Mouse (Mus musculus) embryonic facial prominence, embryonic 11.5 days (tissue): ENCODE results near the gene Znfx1. TPM values are rescaled to one million over a fixed set of nuclear protein-coding genes. Genes with fewer than 3 reads are reported as not detected.

ENCODE experiments used
- ATAC-seq: fragments of 200-750 bp; cut with Nextera tagmentation; replicated peaks from 2 replicates; pipeline ENCODE4 v1.8.0; 2017; ENCODE audit warnings: low read depth; ENCODE audit not compliant: insufficient number of reproducible peaks, low FRiP score, low TSS enrichment
- DNase-seq: peaks from one replicate; pipeline ENCODE4 v3.0.0-alpha.2; 2015; ENCODE audit warnings: low spot score
- H3K27ac ChIP-seq: fragments of 300-500 bp; sonication (generic); replicated peaks from 2 replicates; pipeline ENCODE4 v1.5.1; 2014; ENCODE audit warnings: mild to moderate bottlenecking, low read depth, low read length, control low read depth
- H3K27me3 ChIP-seq: fragments of 300-500 bp; sonication (generic); 2 replicates; pipeline ENCODE4 v1.6.1; 2014; ENCODE audit warnings: mild to moderate bottlenecking, low read length, moderate library complexity, mixed read lengths; ENCODE audit not compliant: control insufficient read depth, insufficient read depth
- H3K36me3 ChIP-seq: fragments of 300-500 bp; sonication (generic); replicated peaks from 2 replicates; pipeline ENCODE4 v1.6.1; 2014; ENCODE audit warnings: low read depth, mild to moderate bottlenecking, low read length, moderate library complexity, mixed read lengths; ENCODE audit not compliant: control insufficient read depth, insufficient read depth
- H3K4me1 ChIP-seq: fragments of 300-500 bp; sonication (generic); 2 replicates; pipeline ENCODE4 v1.6.1; 2014; ENCODE audit warnings: low read length, mixed read lengths; ENCODE audit not compliant: control insufficient read depth, insufficient read depth
- H3K4me2 ChIP-seq: fragments of 300-500 bp; sonication (generic); 2 replicates; pipeline ENCODE4 v1.6.1; 2014; ENCODE audit warnings: low read depth, mild to moderate bottlenecking, control low read depth, low read length, moderate library complexity
- H3K4me3 ChIP-seq: fragments of 300-500 bp; sonication (generic); 2 replicates; pipeline ENCODE4 v1.5.1; 2014; ENCODE audit warnings: low read depth, low read length, control low read depth
- H3K9ac ChIP-seq: fragments of 300-500 bp; sonication (generic); replicated peaks from 2 replicates; pipeline ENCODE4 v1.6.1; 2014; ENCODE audit warnings: mild to moderate bottlenecking, control low read depth, low read length
- H3K9me3 ChIP-seq: fragments of 300-500 bp; sonication (generic); replicated peaks from 2 replicates; pipeline ENCODE4 v1.6.1; 2016; ENCODE audit warnings: mild to moderate bottlenecking, low read length, inconsistent platforms, mixed read lengths; ENCODE audit not compliant: control insufficient read depth
- WGBS: fragments of 180-500 bp; shearing (Covaris S2); extraction: QIAGEN DNeasy Blood & Tissue Kit; methylation state at CpG from one replicate; pipeline ENCODE4 v1.1.7; 2014; 5-methylcytosine and 5-hydroxymethylcytosine counted together
- polyA plus RNA-seq: library from polyadenylated mRNA; unstranded; fragments of >200 nt; fragmentation: Nextera tagmentation; extraction: Ambion mirVana; gene quantifications from 2 replicates; pipeline ENCODE4 v1.2.1, GENCODE M21; 2014

The Znfx1 gene
- polyA plus RNA-seq, 1 experiment from 2014 or later = 4.3 TPM

- WGBS = 21% methylated on average over 11 of the region's 11 CpGs
- Histone ChIP-seq H3K27ac (no peak overlapping the region), H3K36me3 (peaks cover 11% of the 10 kb centered on the region), H3K4me2 (peak overlapping the region; percentile 54), H3K4me3 (peak overlapping the region; percentile 72), H3K9ac (peak overlapping the region; percentile 95), H3K27me3 (no peaks in the 10 kb centered on the region), H3K4me1 (peaks cover 4% of the 10 kb centered on the region; the same call in 1 of the 2 replicates), H3K9me3 (no peaks in the 10 kb centered on the region)
- ATAC-seq (no peak), DNase-seq (no peak)
Observed at GRCm38 (mm10) chr2:167061381-167062034, 1.3 kb downstream of the Znfx1 start.

- Histone ChIP-seq H3K4me1 (peaks cover 4% of the 10 kb centered on the region; the same call in 1 of the 2 replicates), H3K36me3 (peaks cover 10% of the 10 kb centered on the region)
Observed at GRCm38 (mm10) chr2:167060761-167061160, 2.1 kb downstream of the Znfx1 start.

GRCm38 (mm10) chr2:167060360-167060759 is 2.5 kb downstream of the Znfx1 start:
- Histone ChIP-seq H3K36me3 (peaks cover 10% of the 10 kb centered on the region), H3K27ac (no peak overlapping the region), H3K4me1 (peaks cover 4% of the 10 kb centered on the region; the same call in 1 of the 2 replicates), H3K4me2 (no peak overlapping the region), H3K9ac (0 out of 2 replicates have a peak overlapping the region, but pooled peaks have one; percentile 7), H3K9me3 (no peaks in the 10 kb centered on the region), H3K4me3 (no peak overlapping the region), H3K27me3 (no peaks in the 10 kb centered on the region)
- ATAC-seq = no peak
- DNase-seq = no peak
- WGBS = 72% methylated on average over 3 of the region's 3 CpGs

More at GRCm38 (mm10) chr2:167060761-167061160, 2.1 kb downstream of the Znfx1 start:
- ATAC-seq (no peak), DNase-seq (no peak)
- Histone ChIP-seq H3K9me3 (no peaks in the 10 kb centered on the region), H3K27me3 (no peaks in the 10 kb centered on the region), H3K9ac (0 out of 2 replicates have a peak overlapping the region, but pooled peaks have one; percentile 7), H3K4me2 (no peak overlapping the region), H3K4me3 (no peak overlapping the region), H3K27ac (no peak overlapping the region)

- H3K36me3 ChIP-seq = peaks cover 8% of the 10 kb centered on the region
- H3K9me3 ChIP-seq = no peaks in the 10 kb centered on the region
- H3K27me3 ChIP-seq = no peaks in the 10 kb centered on the region
- H3K4me2 ChIP-seq = no peak overlapping the region
- ATAC-seq = no peak
- 69% methylated on average over 12 of the region's 12 CpGs for WGBS
- H3K4me1 ChIP-seq = peaks cover 4% of the 10 kb centered on the region; the same call in 1 of the 2 replicates
- DNase-seq = no peak
- no peak overlapping the region for H3K9ac ChIP-seq
- H3K27ac ChIP-seq = no peak overlapping the region
- H3K4me3 ChIP-seq = no peak overlapping the region
Observed at GRCm38 (mm10) chr2:167059960-167060359, 2.9 kb downstream of the Znfx1 start.

GRCm38 (mm10) chr2:167059536-167059935 is 3.3 kb downstream of the Znfx1 start:
- no peak overlapping the region for H3K9ac ChIP-seq
- no peak overlapping the region for H3K4me3 ChIP-seq
- WGBS = 49% methylated on average over 8 of the region's 8 CpGs

GRCm38 (mm10) chr2:167058814-167059387 is 3.9 kb downstream of the Znfx1 start:
- Histone ChIP-seq H3K9ac (no peak overlapping the region), H3K9me3 (no peaks in the 10 kb centered on the region), H3K4me3 (no peak overlapping the region), H3K4me2 (no peak overlapping the region), H3K36me3 (peaks cover 6% of the 10 kb centered on the region), H3K27me3 (no peaks in the 10 kb centered on the region), H3K27ac (no peak overlapping the region), H3K4me1 (peaks cover 4% of the 10 kb centered on the region; the same call in 1 of the 2 replicates)
- WGBS = 51% methylated on average over 3 of the region's 3 CpGs
- DNase-seq (no peak), ATAC-seq (no peak)

More at GRCm38 (mm10) chr2:167059536-167059935, 3.3 kb downstream of the Znfx1 start:
- Histone ChIP-seq H3K9me3 (no peaks in the 10 kb centered on the region), H3K27me3 (no peaks in the 10 kb centered on the region), H3K4me1 (peaks cover 4% of the 10 kb centered on the region; the same call in 1 of the 2 replicates), H3K4me2 (no peak overlapping the region), H3K36me3 (peaks cover 6% of the 10 kb centered on the region), H3K27ac (no peak overlapping the region)
- DNase-seq (no peak), ATAC-seq (no peak)

- Histone ChIP-seq H3K27ac (no peak overlapping the region), H3K27me3 (no peaks in the 10 kb centered on the region), H3K4me1 (peaks cover 4% of the 10 kb centered on the region; the same call in 1 of the 2 replicates), H3K36me3 (peaks cover 6% of the 10 kb centered on the region), H3K9me3 (no peaks in the 10 kb centered on the region), H3K4me2 (no peak overlapping the region), H3K9ac (no peak overlapping the region), H3K4me3 (no peak overlapping the region)
- 41% methylated on average over 3 of the region's 3 CpGs for WGBS
- ATAC-seq (no peak), DNase-seq (no peak)
Observed at GRCm38 (mm10) chr2:167058201-167058600, 4.6 kb downstream of the Znfx1 start.

GRCm38 (mm10) chr2:167056942-167057323 is 5.9 kb downstream of the Znfx1 start:
- 83% methylated on average over 5 of the region's 5 CpGs for WGBS
- ATAC-seq (no peak), DNase-seq (no peak)
- no peaks in the 10 kb centered on the region for H3K9me3 ChIP-seq
- no peaks in the 10 kb centered on the region for H3K27me3 ChIP-seq
- peaks cover 4% of the 10 kb centered on the region; the same call in 1 of the 2 replicates for H3K4me1 ChIP-seq
- peaks cover 6% of the 10 kb centered on the region for H3K36me3 ChIP-seq
- no peak overlapping the region for H3K4me2 ChIP-seq
- no peak overlapping the region for H3K4me3 ChIP-seq
- H3K27ac ChIP-seq = no peak overlapping the region
- H3K9ac ChIP-seq = no peak overlapping the region
